Comparison of ENCODE assay signal across 8 mouse cellular contexts in the genomic region with DNA sequence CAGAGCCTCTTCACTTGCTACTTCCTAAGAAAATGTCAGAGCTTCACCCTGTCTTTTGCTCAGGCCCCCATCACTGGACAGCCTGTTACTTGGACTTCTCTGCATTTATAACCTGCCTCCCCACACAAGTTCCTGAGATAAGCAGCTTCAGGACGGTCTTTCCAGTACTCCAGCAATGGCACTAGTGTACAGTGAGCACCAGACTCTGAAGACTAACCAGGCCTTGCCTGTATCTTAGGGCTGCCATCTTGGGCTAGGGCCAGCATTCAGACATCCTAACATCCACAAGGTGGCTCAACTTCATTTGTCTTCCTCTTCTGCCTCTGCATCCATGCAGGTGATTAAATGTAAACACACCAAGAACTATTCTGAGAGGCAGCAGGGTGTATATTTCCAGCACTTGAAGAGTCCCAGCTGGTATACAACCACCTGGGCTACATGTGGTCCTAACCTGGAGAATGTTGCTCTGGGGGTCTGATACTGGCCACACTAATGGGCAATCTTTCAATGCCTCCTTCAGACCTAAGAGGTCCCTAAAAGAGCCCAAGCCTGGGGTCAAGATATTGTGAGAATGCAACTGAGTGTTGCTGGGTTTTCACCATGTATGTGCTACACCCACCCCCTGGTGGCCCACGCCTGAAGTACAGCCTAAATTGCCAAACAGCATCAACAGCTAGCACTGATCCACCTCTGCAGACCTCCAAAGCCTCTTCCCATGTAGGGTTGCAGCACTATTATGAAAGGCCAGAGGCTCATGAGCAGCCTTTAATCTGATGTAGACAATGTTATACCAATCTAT. TPM values are rescaled to one million over a fixed set of nuclear protein-coding genes. Genes with fewer than 3 reads are reported as not detected.
DNase-seq lines count a peak whose midpoint lies in the region; ATAC-seq lines count a peak whose summit lies in the region.

No protein-coding gene starts in this region.

- peak; percentile 69 for DNase-seq in ovary, postnatal 14 days (ENCODE audit: low spot score)
- DNase-seq in ovary, postnatal 10 days (ENCODE audit: low spot score): no peak
- DNase-seq in cerebellum, postnatal 25 days: peak; percentile 73 to 84
- peak; percentile 69 for DNase-seq in gastrocnemius, adult 18-20 months (ENCODE audit: low spot score)
- DNase-seq in spleen, postnatal 36 days (ENCODE audit: low spot score in 2 of 2): peak; percentile 49 to 63

- H3K4me2 ChIP-seq in hindbrain, embryonic 16.5 days (ENCODE audit: low read length): no peak overlapping the region
- H3K4me2 ChIP-seq in limb, embryonic 13.5 days (replicated peaks): no peak overlapping the region
- H3K4me2 ChIP-seq in midbrain, embryonic 13.5 days (replicated peaks): no peak overlapping the region

- no peak overlapping the region for H3K4me3 ChIP-seq in hindbrain, embryonic 16.5 days (ENCODE audit: low read length)
- no peak overlapping the region for H3K4me3 ChIP-seq in limb, embryonic 13.5 days
- H3K4me3 ChIP-seq in midbrain, embryonic 13.5 days (replicated peaks): no peak overlapping the region

- no peaks in the 10 kb centered on the region for H3K9me3 ChIP-seq in hindbrain, embryonic 16.5 days (ENCODE audit: control insufficient read depth, low read length)
- no peaks in the 10 kb centered on the region for H3K9me3 ChIP-seq in limb, embryonic 13.5 days
- no peaks in the 10 kb centered on the region for H3K9me3 ChIP-seq in midbrain, embryonic 13.5 days

- WGBS in hindbrain, embryonic 16.5 days: 3% methylated on average over 2 of the region's 2 CpGs
- 6% methylated on average over 2 of the region's 2 CpGs for WGBS in limb, embryonic 13.5 days
- WGBS in midbrain, embryonic 13.5 days: 3% methylated on average over 2 of the region's 2 CpGs

- peak; percentile 44; the same call in 1 of the 2 replicates for ATAC-seq in hindbrain, embryonic 16.5 days
- peak; percentile 41 for ATAC-seq in limb, embryonic 13.5 days (ENCODE audit: low FRiP score, low read depth)
- peak; percentile 48 for ATAC-seq in midbrain, embryonic 13.5 days

- H3K27ac ChIP-seq in hindbrain, embryonic 16.5 days (ENCODE audit: low read depth, low read length): no peak overlapping the region
- H3K27ac ChIP-seq in limb, embryonic 13.5 days: peak overlapping the region; percentile 70
- H3K27ac ChIP-seq in midbrain, embryonic 13.5 days: no peak overlapping the region; the same call in 1 of the 2 replicates

- peaks cover 42% of the 10 kb centered on the region for H3K36me3 ChIP-seq in hindbrain, embryonic 16.5 days (ENCODE audit: control insufficient read depth, insufficient read depth, low read length)
- peaks cover 52% of the 10 kb centered on the region for H3K36me3 ChIP-seq in limb, embryonic 13.5 days
- H3K36me3 ChIP-seq in midbrain, embryonic 13.5 days: peaks cover 53% of the 10 kb centered on the region

- no peak overlapping the region for H3K9ac ChIP-seq in hindbrain, embryonic 16.5 days (ENCODE audit: low read depth, low read length)
- peak overlapping the region; percentile 50; the same call in 1 of the 2 replicates for H3K9ac ChIP-seq in limb, embryonic 13.5 days
- no peak overlapping the region for H3K9ac ChIP-seq in midbrain, embryonic 13.5 days (replicated peaks)

- H3K4me1 ChIP-seq in hindbrain, embryonic 16.5 days (ENCODE audit: control insufficient read depth, insufficient read depth, low read depth, low read length): peaks cover 16% of the 10 kb centered on the region
- peaks cover 40% of the 10 kb centered on the region for H3K4me1 ChIP-seq in limb, embryonic 13.5 days
- peaks cover 17% of the 10 kb centered on the region for H3K4me1 ChIP-seq in midbrain, embryonic 13.5 days (replicated peaks)

- H3K27me3 ChIP-seq in hindbrain, embryonic 16.5 days (replicated peaks; ENCODE audit: control insufficient read depth, insufficient read depth, low read length): no peaks in the 10 kb centered on the region
- no peaks in the 10 kb centered on the region for H3K27me3 ChIP-seq in limb, embryonic 13.5 days
- no peaks in the 10 kb centered on the region for H3K27me3 ChIP-seq in midbrain, embryonic 13.5 days

RNA-seq across cellular contexts. Expression of gene Syngr1, which starts 14.6 kb away (rescaled TPM):
- total RNA-seq in gastrocnemius, adult 18-20 months (2021): 10 to 100 TPM; 54.8 to 60.6 TPM
- polyA plus RNA-seq in hindbrain, embryonic 16.5 days (2015; fragmentation: Nextera tagmentation; extraction: Ambion mirVana): 78.6 and 80.3 TPM in 2 replicates
- 5.5 and 5.6 TPM in 2 replicates for polyA plus RNA-seq in limb, embryonic 13.5 days (2015; fragmentation: Nextera tagmentation; extraction: Ambion mirVana)
- polyA plus RNA-seq in midbrain, embryonic 13.5 days (2015; fragmentation: Nextera tagmentation; extraction: Ambion mirVana): 20.6 and 26.2 TPM in 2 replicates

RNA-seq across cellular contexts. Expression of gene Rpl3, which starts 15.1 kb away (rescaled TPM):
- total RNA-seq in gastrocnemius, adult 18-20 months (2021): 10 to 100 TPM; 37.2 to 48.3 TPM
- 523 and 556 TPM in 2 replicates for polyA plus RNA-seq in hindbrain, embryonic 16.5 days (2015; fragmentation: Nextera tagmentation; extraction: Ambion mirVana)
- 1,057 and 1,068 TPM in 2 replicates for polyA plus RNA-seq in limb, embryonic 13.5 days (2015; fragmentation: Nextera tagmentation; extraction: Ambion mirVana)
- 608 and 612 TPM in 2 replicates for polyA plus RNA-seq in midbrain, embryonic 13.5 days (2015; fragmentation: Nextera tagmentation; extraction: Ambion mirVana)

RNA-seq across cellular contexts. Expression of gene Tab1, which starts 56.4 kb away (rescaled TPM):
- total RNA-seq in gastrocnemius, adult 18-20 months (2021): 10 to 100 TPM; 11.0 to 12.5 TPM
- polyA plus RNA-seq in hindbrain, embryonic 16.5 days (2015; fragmentation: Nextera tagmentation; extraction: Ambion mirVana): 37.1 and 39.9 TPM in 2 replicates
- polyA plus RNA-seq in limb, embryonic 13.5 days (2015; fragmentation: Nextera tagmentation; extraction: Ambion mirVana): 45.6 and 45.8 TPM in 2 replicates
- polyA plus RNA-seq in midbrain, embryonic 13.5 days (2015; fragmentation: Nextera tagmentation; extraction: Ambion mirVana): 41.1 and 43.0 TPM in 2 replicates
